Mouse (Mus musculus) E14TG2a.4 (cell line): ENCODE measurements around the gene Slc16a2.

Experiments used
- H3K27me3 ChIP-seq: 2 replicates; pipeline ENCODE4 v1.6.1; 2014; ENCODE audit warnings: low read length, control low read depth; ENCODE audit not compliant: insufficient read depth
- H3K36me3 ChIP-seq: 2 replicates; pipeline ENCODE4 v1.6.1; 2014; ENCODE audit warnings: low read length, control low read depth; ENCODE audit not compliant: insufficient read depth
- H3K4me1 ChIP-seq: replicated peaks from 2 replicates; pipeline ENCODE4 v1.6.1; 2014; ENCODE audit warnings: low read depth, low read length, control low read depth
- H3K4me3 ChIP-seq: replicated peaks from 2 replicates; pipeline ENCODE4 v1.5.1; 2014; ENCODE audit warnings: mild to moderate bottlenecking, low read length
- H3K9me3 ChIP-seq: 2 replicates; pipeline ENCODE4 v1.6.1; 2014; ENCODE audit warnings: low read length, control low read depth
- CTCF ChIP-seq: conservative IDR thresholded peaks from 2 replicates; pipeline ENCODE4 v1.5.1; 2014; ENCODE audit warnings: low read length
- NANOG ChIP-seq: IDR thresholded peaks from 2 replicates; pipeline ENCODE4 v1.6.1; 2014; ENCODE audit warnings: borderline replicate concordance, low read length, mixed read lengths
- POU5F1 ChIP-seq: IDR thresholded peaks from 2 replicates; pipeline ENCODE4 v1.6.1; 2014; ENCODE audit warnings: low read length, borderline replicate concordance

The Slc16a2 gene

DNA sequence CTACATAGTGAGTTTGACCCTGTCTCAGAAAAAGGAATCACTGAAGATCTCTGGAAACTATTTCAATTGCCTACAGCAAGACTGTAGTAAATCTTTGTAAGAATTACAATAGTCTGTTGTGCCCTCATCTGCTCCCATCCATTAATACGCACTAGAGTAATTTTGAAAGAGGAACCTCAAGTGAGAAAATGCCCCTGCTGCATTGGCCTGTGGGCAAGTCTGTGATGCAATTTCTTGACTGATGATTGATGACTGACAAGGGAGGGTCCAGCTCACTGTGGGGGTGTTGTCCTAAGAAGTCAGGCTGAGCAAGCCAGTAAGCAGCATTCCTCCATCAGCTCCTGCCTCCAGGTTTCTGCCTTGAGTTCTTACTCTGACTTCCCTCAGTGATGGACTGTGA is 75.6 kb downstream of the Slc16a2 start:
- H3K27me3 ChIP-seq = peaks cover 6% of the 10 kb centered on the region; the same call in 1 of the 2 replicates
- no peak for TF ChIP-seq CTCF
- TF ChIP-seq NANOG = no peak
- no peak for TF ChIP-seq POU5F1
- H3K4me1 ChIP-seq = no peaks in the 10 kb centered on the region
- no peak overlapping the region for H3K4me3 ChIP-seq
- no peaks in the 10 kb centered on the region for H3K9me3 ChIP-seq
- no peaks in the 10 kb centered on the region for H3K36me3 ChIP-seq

DNA sequence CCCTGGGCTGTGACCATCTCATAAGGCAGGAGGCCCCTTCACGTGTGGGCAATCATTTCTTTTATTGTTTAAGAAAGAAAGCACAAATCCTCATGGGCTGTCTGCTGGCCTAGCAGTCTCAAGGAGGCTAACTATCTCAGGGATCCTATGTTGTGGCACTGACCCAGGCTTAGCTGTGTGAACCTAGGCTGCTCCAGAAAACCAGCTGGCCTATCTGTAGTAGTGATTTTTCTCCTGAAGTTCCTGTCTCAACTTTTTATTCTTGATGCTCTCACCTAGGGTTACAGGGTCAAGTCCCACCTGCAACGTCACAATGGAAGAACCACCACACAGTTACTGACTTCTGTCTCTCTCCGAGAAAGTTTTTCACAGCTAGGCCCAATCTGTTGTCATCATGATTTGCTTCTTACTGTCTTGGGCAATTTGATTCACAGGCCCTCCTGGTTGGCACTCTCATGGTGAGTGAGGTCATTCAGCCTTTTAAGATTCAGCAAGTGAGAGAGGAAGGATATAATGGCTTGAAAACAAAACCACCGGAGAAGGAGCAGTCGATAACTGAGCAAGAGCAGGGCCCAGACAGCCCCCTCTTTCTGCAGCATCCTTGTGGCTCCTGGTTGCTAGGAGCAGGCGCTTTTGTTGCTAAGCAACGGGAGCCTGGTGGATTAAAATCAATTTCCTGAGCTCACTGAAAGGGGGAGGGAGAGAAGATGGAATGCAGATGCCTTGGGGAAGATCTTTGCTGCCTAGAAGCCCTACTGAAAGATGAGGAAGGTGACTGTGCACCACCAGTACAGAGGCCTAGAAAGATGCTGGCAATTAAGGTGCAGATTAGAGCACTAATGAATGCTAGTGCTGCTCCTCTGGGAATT is 77.4 kb downstream of the Slc16a2 start:
- no peaks in the 10 kb centered on the region for H3K4me1 ChIP-seq
- no peak overlapping the region for H3K4me3 ChIP-seq
- TF ChIP-seq CTCF (no peak), POU5F1 (no peak), NANOG (no peak)
- H3K36me3 ChIP-seq = no peaks in the 10 kb centered on the region
- peaks cover 14% of the 10 kb centered on the region; the same call in 1 of the 2 replicates for H3K27me3 ChIP-seq
- H3K9me3 ChIP-seq = no peaks in the 10 kb centered on the region

DNA sequence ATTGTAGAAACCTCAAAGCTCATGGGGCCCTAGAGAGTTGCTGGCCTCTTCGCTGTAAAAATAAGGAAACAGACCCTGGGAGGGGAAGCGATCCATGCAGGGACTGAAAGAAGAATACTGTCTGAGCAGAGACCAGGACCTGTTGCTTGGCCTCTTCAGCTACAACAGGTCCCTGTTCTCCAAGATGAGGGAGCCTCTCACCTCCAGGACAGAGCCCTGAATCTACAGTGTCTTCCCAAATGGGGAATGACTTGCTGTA is 79.8 kb downstream of the Slc16a2 start:
- no peak for TF ChIP-seq POU5F1
- no peak for TF ChIP-seq NANOG
- Histone ChIP-seq H3K4me1 (no peaks in the 10 kb centered on the region), H3K27me3 (peaks cover 19% of the 10 kb centered on the region), H3K4me3 (no peak overlapping the region), H3K9me3 (no peaks in the 10 kb centered on the region), H3K36me3 (no peaks in the 10 kb centered on the region)

DNA sequence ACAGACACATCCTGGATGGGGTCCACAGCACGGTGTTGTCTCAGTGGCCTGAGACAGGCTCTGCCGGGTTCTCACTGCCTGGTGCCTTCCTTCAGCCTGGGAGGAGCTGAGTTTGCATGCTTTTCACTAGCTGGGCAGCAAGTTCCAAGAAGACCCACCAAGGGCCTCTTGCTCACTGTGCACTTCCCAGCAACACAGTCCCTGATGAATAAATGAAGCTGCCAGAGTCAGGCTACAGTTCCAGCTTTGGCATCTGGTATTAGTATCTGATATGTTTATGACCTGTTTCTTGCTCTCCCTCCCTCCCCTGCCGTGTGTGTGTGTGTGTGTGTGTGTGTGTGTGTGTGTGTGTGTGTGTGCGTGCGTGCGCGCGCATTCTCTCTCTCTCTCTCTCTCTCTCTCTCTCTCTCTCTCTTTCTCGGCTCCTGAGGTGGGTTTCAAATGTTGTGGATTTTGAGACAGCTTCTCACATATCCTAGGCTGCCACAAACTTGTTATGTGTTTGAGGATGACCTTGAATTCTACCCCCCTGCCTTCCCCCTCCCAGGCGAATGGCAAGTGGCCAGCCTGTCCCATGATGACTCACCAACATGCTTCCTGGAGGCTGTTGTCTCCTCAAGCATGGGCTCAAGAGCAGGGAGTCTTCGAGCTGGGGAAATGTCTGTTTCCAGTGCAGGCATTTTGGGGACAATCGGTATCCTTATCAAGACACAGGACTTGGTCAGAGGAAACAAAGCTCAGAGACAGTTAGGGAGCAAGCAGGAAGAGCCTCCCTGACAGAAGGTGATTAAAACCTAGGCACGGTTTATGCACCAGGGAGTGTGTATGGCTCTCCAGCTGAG is 80.3 kb downstream of the Slc16a2 start:
- no peak overlapping the region for H3K4me3 ChIP-seq
- H3K27me3 ChIP-seq = peaks cover 19% of the 10 kb centered on the region
- H3K4me1 ChIP-seq = no peaks in the 10 kb centered on the region
- H3K36me3 ChIP-seq = no peaks in the 10 kb centered on the region
- no peak for TF ChIP-seq POU5F1
- no peaks in the 10 kb centered on the region for H3K9me3 ChIP-seq

DNA sequence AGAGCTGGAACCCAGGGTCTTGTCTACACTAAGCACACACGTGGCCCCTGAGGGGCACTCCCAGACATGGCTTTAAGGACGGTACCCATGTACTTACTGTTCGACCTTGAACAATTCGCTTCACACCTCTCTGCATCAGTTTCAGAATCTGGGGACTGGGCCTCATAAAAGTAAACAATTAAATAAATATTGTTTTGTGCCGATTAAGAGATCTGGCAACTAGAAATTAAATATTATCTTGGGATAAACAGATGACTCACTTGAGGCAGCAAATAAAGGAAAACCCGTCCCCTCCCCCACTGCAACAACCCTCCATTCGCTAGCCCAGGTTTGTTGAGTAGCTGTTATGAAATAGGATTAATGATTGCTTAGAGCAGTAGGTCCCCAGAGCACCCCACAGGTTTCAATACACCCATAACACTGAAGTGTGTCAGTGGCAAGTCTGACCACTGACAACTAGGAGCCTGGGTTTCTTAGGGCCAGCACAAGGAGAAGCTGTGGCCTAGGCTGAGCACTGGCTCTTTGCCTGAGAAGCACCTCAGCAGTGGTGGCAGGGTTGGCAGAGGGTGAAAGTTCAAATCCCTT is 87.7 kb downstream of the Slc16a2 start:
- Histone ChIP-seq H3K4me1 (no peaks in the 10 kb centered on the region), H3K4me3 (no peak overlapping the region), H3K27me3 (peaks cover 5% of the 10 kb centered on the region; the same call in 1 of the 2 replicates), H3K9me3 (no peaks in the 10 kb centered on the region), H3K36me3 (no peaks in the 10 kb centered on the region)
- TF ChIP-seq POU5F1 (no peak), NANOG (no peak), CTCF (no peak)

DNA sequence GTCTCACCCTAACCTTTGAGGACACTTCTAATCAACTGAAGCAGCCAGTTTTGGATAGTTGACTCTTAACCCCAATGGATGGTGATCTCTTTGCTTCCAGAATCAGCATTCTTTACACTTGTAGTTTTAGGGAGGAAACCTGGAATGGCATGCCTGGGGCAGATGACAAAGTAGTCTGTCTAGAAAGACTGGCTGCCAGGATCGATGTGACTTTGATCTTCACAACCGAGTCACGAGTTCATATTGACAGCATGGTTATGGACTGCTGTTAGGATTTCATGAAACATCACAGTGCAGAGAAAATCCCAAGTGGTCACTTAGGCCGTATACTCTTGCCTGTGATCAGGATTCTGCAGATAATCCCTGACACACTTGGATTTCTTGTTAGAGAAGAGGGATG is 88.7 kb downstream of the Slc16a2 start:
- H3K36me3 ChIP-seq = no peaks in the 10 kb centered on the region
- no peaks in the 10 kb centered on the region for H3K4me1 ChIP-seq
- TF ChIP-seq NANOG (no peak), CTCF (no peak), POU5F1 (no peak)
- H3K27me3 ChIP-seq = 0 out of 2 replicates have a peak, but pooled peaks cover 2% of the 10 kb centered on the region
- no peaks in the 10 kb centered on the region for H3K9me3 ChIP-seq
- H3K4me3 ChIP-seq = no peak overlapping the region

DNA sequence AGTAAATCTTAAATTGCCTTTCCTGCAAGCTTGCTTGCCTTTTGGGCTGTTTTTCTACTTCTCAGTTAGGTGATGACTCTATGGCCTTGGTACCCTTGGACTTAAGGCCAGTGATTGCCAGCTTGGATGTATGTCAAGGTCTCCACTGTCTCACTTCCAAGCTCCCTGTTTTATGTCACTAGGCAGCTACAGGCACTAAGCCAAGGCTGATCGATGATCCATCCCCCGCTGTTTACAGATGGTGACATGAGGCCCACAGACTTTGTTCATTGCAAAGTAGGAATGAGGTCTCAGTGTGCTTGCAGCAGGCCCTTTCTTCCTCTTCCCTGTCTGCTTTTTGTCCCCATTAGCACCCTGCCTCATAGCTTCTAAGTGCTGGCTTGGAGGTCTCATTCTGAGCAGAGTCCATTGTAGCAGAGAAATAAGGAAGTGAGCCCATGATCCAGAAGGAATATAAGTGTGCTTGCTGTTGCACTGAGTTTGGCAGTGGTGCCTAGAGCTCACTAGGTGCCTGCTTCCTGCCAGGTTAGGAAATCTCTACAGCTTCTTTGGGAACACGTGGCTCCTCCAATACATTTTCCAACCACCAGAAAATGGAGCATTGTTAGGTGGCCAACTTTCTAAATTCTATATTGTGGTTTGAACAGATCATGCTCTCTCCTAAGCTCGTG is 89.6 kb downstream of the Slc16a2 start:
- no peak for TF ChIP-seq CTCF
- TF ChIP-seq NANOG = no peak
- TF ChIP-seq POU5F1 = no peak
- H3K9me3 ChIP-seq = no peaks in the 10 kb centered on the region
- H3K4me1 ChIP-seq = no peaks in the 10 kb centered on the region
- no peaks in the 10 kb centered on the region for H3K36me3 ChIP-seq
- no peaks in the 10 kb centered on the region for H3K27me3 ChIP-seq
- H3K4me3 ChIP-seq = no peak overlapping the region

DNA sequence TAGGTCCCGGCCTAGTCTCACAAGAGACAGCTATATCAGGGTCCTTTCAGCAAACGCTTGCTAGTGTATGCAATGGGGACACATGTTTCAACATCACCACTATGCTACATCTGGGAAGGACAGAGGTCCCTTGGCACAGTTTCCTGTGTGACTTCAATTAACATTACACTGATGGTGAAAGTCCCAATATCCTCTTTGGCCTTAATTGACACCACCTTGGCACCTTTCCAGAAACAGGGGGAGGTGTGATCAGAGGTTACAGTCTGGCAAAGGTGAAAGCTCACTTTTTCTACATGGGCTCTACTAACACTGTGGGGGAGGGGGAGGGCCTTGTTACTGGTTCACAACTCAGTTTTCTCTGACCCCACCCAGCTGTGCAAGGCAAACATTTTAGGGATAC is 99.3 kb downstream of the Slc16a2 start:
- Histone ChIP-seq H3K36me3 (no peaks in the 10 kb centered on the region), H3K4me1 (no peaks in the 10 kb centered on the region), H3K4me3 (no peak overlapping the region), H3K27me3 (no peaks in the 10 kb centered on the region), H3K9me3 (no peaks in the 10 kb centered on the region)
- TF ChIP-seq CTCF (no peak), NANOG (no peak), POU5F1 (no peak)
